Mouse (Mus musculus) embryonic facial prominence, embryonic 11.5 days (tissue): ENCODE results near the gene Cacna1h. TPM values are rescaled to one million over a fixed set of nuclear protein-coding genes. Genes with fewer than 3 reads are reported as not detected.

Source experiments
- ATAC-seq: fragments of 200-750 bp; cut with Nextera tagmentation; replicated peaks from 2 replicates; pipeline ENCODE4 v1.8.0; 2017; ENCODE audit warnings: low read depth; ENCODE audit not compliant: insufficient number of reproducible peaks, low FRiP score, low TSS enrichment
- DNase-seq: peaks from one replicate; pipeline ENCODE4 v3.0.0-alpha.2; 2015; ENCODE audit warnings: low spot score
- H3K27ac ChIP-seq: fragments of 300-500 bp; sonication (generic); replicated peaks from 2 replicates; pipeline ENCODE4 v1.5.1; 2014; ENCODE audit warnings: mild to moderate bottlenecking, low read depth, low read length, control low read depth
- H3K27me3 ChIP-seq: fragments of 300-500 bp; sonication (generic); 2 replicates; pipeline ENCODE4 v1.6.1; 2014; ENCODE audit warnings: mild to moderate bottlenecking, low read length, moderate library complexity, mixed read lengths; ENCODE audit not compliant: control insufficient read depth, insufficient read depth
- H3K36me3 ChIP-seq: fragments of 300-500 bp; sonication (generic); replicated peaks from 2 replicates; pipeline ENCODE4 v1.6.1; 2014; ENCODE audit warnings: low read depth, mild to moderate bottlenecking, low read length, moderate library complexity, mixed read lengths; ENCODE audit not compliant: control insufficient read depth, insufficient read depth
- H3K4me1 ChIP-seq: fragments of 300-500 bp; sonication (generic); 2 replicates; pipeline ENCODE4 v1.6.1; 2014; ENCODE audit warnings: low read length, mixed read lengths; ENCODE audit not compliant: control insufficient read depth, insufficient read depth
- H3K4me2 ChIP-seq: fragments of 300-500 bp; sonication (generic); 2 replicates; pipeline ENCODE4 v1.6.1; 2014; ENCODE audit warnings: low read depth, mild to moderate bottlenecking, control low read depth, low read length, moderate library complexity
- H3K4me3 ChIP-seq: fragments of 300-500 bp; sonication (generic); 2 replicates; pipeline ENCODE4 v1.5.1; 2014; ENCODE audit warnings: low read depth, low read length, control low read depth
- H3K9ac ChIP-seq: fragments of 300-500 bp; sonication (generic); replicated peaks from 2 replicates; pipeline ENCODE4 v1.6.1; 2014; ENCODE audit warnings: mild to moderate bottlenecking, control low read depth, low read length
- H3K9me3 ChIP-seq: fragments of 300-500 bp; sonication (generic); replicated peaks from 2 replicates; pipeline ENCODE4 v1.6.1; 2016; ENCODE audit warnings: mild to moderate bottlenecking, low read length, inconsistent platforms, mixed read lengths; ENCODE audit not compliant: control insufficient read depth
- WGBS: fragments of 180-500 bp; shearing (Covaris S2); extraction: QIAGEN DNeasy Blood & Tissue Kit; methylation state at CpG from one replicate; pipeline ENCODE4 v1.1.7; 2014; 5-methylcytosine and 5-hydroxymethylcytosine counted together
- polyA plus RNA-seq: library from polyadenylated mRNA; unstranded; fragments of >200 nt; fragmentation: Nextera tagmentation; extraction: Ambion mirVana; gene quantifications from 2 replicates; pipeline ENCODE4 v1.2.1, GENCODE M21; 2014

The Cacna1h gene
- polyA plus RNA-seq, 1 experiment from 2014 or later = 3.7 TPM

GRCm38 (mm10) chr17:25456540-25456939, 23.0 kb upstream of the Cacna1h start:
- no peak overlapping the region for H3K4me2 ChIP-seq
- no peak overlapping the region for H3K27ac ChIP-seq
- DNase-seq (no peak), ATAC-seq (no peak)
- H3K4me3 ChIP-seq = no peak overlapping the region
- H3K9ac ChIP-seq = no peak overlapping the region
- no peaks in the 10 kb centered on the region for H3K9me3 ChIP-seq
- H3K27me3 ChIP-seq = no peaks in the 10 kb centered on the region
- no peaks in the 10 kb centered on the region for H3K36me3 ChIP-seq
- 43% methylated on average over 8 of the region's 8 CpGs for WGBS
- H3K4me1 ChIP-seq = no peaks in the 10 kb centered on the region

- no peak within 1 kb of the TSS for H3K27ac ChIP-seq
These were observed 20.7 kb upstream of the Cacna1h start, which contains the start of gene Tekt4 for GRCm38 (mm10) chr17:25454272-25454671. Gene Tekt4, plus strand, starts transcription at chr17:25454615.

GRCm38 (mm10) chr17:25452246-25452965, 18.8 kb upstream of the Cacna1h start:
- ATAC-seq (no peak), DNase-seq (no peak)
- Histone ChIP-seq H3K27me3 (no peaks in the 10 kb centered on the region), H3K27ac (no peak overlapping the region), H3K4me1 (no peaks in the 10 kb centered on the region), H3K4me3 (no peak overlapping the region), H3K9ac (no peak overlapping the region), H3K4me2 (no peak overlapping the region), H3K36me3 (no peaks in the 10 kb centered on the region), H3K9me3 (no peaks in the 10 kb centered on the region)
- WGBS = 81% methylated on average over 5 of the region's 5 CpGs

More at GRCm38 (mm10) chr17:25454272-25454671, 20.7 kb upstream of the Cacna1h start, which contains the start of gene Tekt4:
- DNase-seq (no peak), ATAC-seq (no peak)
- H3K36me3 ChIP-seq = no peaks in the 10 kb centered on the region
- WGBS = 43% methylated on average over 2 of the region's 2 CpGs
- no peak within 1 kb of the TSS for H3K4me2 ChIP-seq
- no peaks in the 10 kb centered on the region for H3K27me3 ChIP-seq
- H3K4me3 ChIP-seq = no peak within 1 kb of the TSS
- no peaks in the 10 kb centered on the region for H3K9me3 ChIP-seq
- H3K9ac ChIP-seq = no peak within 1 kb of the TSS
- H3K4me1 ChIP-seq = no peaks in the 10 kb centered on the region

- no peaks in the 10 kb centered on the region for H3K27me3 ChIP-seq
- WGBS = 66% methylated on average over 4 of the region's 4 CpGs
These were observed 16.7 kb upstream of the Cacna1h start for GRCm38 (mm10) chr17:25450329-25450728.

GRCm38 (mm10) chr17:25447865-25448264, 14.3 kb upstream of the Cacna1h start:
- H3K4me3 ChIP-seq = no peak overlapping the region
- H3K4me1 ChIP-seq = no peaks in the 10 kb centered on the region
- H3K9me3 ChIP-seq = no peaks in the 10 kb centered on the region
- H3K4me2 ChIP-seq = no peak overlapping the region
- WGBS = 85% methylated on average over 12 of the region's 12 CpGs
- H3K27ac ChIP-seq = no peak overlapping the region
- H3K9ac ChIP-seq = no peak overlapping the region
- DNase-seq = no peak
- no peaks in the 10 kb centered on the region for H3K36me3 ChIP-seq
- H3K27me3 ChIP-seq = no peaks in the 10 kb centered on the region
- no peak for ATAC-seq

More at GRCm38 (mm10) chr17:25450329-25450728, 16.7 kb upstream of the Cacna1h start:
- no peaks in the 10 kb centered on the region for H3K4me1 ChIP-seq
- no peak for ATAC-seq
- H3K27ac ChIP-seq = no peak overlapping the region
- no peak overlapping the region for H3K9ac ChIP-seq
- no peaks in the 10 kb centered on the region for H3K36me3 ChIP-seq
- DNase-seq = no peak
- no peak overlapping the region for H3K4me2 ChIP-seq
- H3K9me3 ChIP-seq = no peaks in the 10 kb centered on the region
- H3K4me3 ChIP-seq = no peak overlapping the region

GRCm38 (mm10) chr17:25445841-25446240, 12.3 kb upstream of the Cacna1h start:
- H3K9me3 ChIP-seq = no peaks in the 10 kb centered on the region
- DNase-seq = no peak
- H3K27ac ChIP-seq = no peak overlapping the region
- H3K9ac ChIP-seq = no peak overlapping the region
- no peak overlapping the region for H3K4me2 ChIP-seq
- no peak overlapping the region for H3K4me3 ChIP-seq
- no peaks in the 10 kb centered on the region for H3K4me1 ChIP-seq
- H3K27me3 ChIP-seq = no peaks in the 10 kb centered on the region
- WGBS = 93% methylated on average over 3 of the region's 3 CpGs
- H3K36me3 ChIP-seq = no peaks in the 10 kb centered on the region
- no peak for ATAC-seq

- no peak overlapping the region for H3K4me3 ChIP-seq
- ATAC-seq (no peak), DNase-seq (no peak)
- WGBS = 44% methylated on average over 4 of the region's 4 CpGs
- H3K9me3 ChIP-seq = no peaks in the 10 kb centered on the region
- no peaks in the 10 kb centered on the region for H3K4me1 ChIP-seq
- H3K4me2 ChIP-seq = no peak overlapping the region
- H3K36me3 ChIP-seq = no peaks in the 10 kb centered on the region
- H3K9ac ChIP-seq = no peak overlapping the region
- H3K27ac ChIP-seq = no peak overlapping the region
- H3K27me3 ChIP-seq = no peaks in the 10 kb centered on the region
These were observed 11.5 kb upstream of the Cacna1h start for GRCm38 (mm10) chr17:25445074-25445473.

GRCm38 (mm10) chr17:25442889-25443288, 9.3 kb upstream of the Cacna1h start:
- no peaks in the 10 kb centered on the region for H3K4me1 ChIP-seq
- 76% methylated on average over 3 of the region's 3 CpGs for WGBS
- H3K4me3 ChIP-seq = no peak overlapping the region
- H3K4me2 ChIP-seq = no peak overlapping the region
- H3K27me3 ChIP-seq = no peaks in the 10 kb centered on the region
- H3K9ac ChIP-seq = no peak overlapping the region
- no peaks in the 10 kb centered on the region for H3K36me3 ChIP-seq
- DNase-seq = no peak
- no peak overlapping the region for H3K27ac ChIP-seq
- H3K9me3 ChIP-seq = no peaks in the 10 kb centered on the region
- ATAC-seq = no peak
